Mouse (Mus musculus): ENCODE measurements around the gene Ncam1. TPM values are rescaled to one million over a fixed set of nuclear protein-coding genes. Genes with fewer than 3 reads are reported as not detected.

Ncam1 gene
- polyA plus RNA-seq, 1 experiment from 2014 or later, result 65.1 TPM

DNA sequence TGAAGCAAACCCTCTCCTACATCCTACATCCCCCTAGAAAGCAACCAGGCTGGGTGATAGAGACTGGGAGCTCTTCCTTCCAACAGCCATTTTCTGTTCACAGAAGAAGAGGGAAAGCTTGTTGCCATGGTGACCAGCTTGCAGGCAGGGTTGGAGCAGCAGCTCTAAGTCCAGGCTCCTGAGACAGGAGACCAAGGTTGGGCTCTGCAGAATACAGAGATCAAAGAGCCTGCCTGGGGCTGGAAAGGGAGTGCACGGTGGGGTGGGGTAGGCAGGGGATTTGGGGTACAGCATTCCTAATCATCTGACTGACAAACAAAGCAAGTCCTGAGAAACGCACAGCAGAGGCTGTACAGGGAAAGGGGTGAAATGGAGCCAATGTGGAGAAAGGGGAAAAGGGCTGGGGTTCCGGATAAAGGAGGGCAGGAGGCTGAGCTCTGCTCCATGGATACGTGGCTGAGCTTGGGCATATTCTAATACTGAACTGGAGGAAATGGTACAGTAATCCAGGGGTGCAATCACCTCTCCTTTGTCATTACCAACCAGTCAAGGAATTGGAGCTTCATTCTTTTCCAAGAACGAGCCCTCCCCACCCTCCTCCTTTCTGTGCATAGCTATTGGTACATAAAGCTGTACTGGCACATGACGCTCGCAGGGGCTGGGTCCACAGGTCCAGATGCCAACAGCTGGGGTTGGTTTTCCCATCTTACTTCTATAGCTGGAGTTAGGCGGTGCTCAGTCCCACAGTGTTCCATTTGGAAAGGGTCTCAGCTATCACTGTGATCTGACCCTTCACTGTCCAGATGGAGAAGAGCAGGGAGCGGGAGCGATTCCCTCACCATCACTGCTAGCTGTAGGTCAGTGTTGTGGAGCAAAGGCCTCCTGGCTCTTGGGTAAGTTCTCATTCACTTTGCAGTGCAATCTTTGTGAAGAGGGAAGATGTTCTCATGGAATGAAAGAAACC lies 227.7 kb downstream of the Ncam1 start:
- no peak overlapping the region for H3K9ac ChIP-seq (ENCODE audit: low read depth, low read length)
- H3K4me1 ChIP-seq (ENCODE audit: control insufficient read depth, insufficient read depth, low read length), result peaks cover 21% of the 10 kb centered on the region
- no peaks in the 10 kb centered on the region for H3K9me3 ChIP-seq (ENCODE audit: control insufficient read depth, low read length)
- no peaks in the 10 kb centered on the region for H3K27me3 ChIP-seq (replicated peaks; ENCODE audit: control insufficient read depth, insufficient read depth, low read length)
- no peak overlapping the region for H3K4me2 ChIP-seq (ENCODE audit: low read depth, low read length)
- no peaks in the 10 kb centered on the region for H3K36me3 ChIP-seq (ENCODE audit: control insufficient read depth, insufficient read depth, low read length)
- H3K4me3 ChIP-seq (ENCODE audit: low read length), result no peak overlapping the region
- H3K27ac ChIP-seq (ENCODE audit: low read length), result peak overlapping the region; percentile 60
- 34% methylated on average over 10 of the region's 10 CpGs for WGBS
- peak; percentile 60 for ATAC-seq

DNA sequence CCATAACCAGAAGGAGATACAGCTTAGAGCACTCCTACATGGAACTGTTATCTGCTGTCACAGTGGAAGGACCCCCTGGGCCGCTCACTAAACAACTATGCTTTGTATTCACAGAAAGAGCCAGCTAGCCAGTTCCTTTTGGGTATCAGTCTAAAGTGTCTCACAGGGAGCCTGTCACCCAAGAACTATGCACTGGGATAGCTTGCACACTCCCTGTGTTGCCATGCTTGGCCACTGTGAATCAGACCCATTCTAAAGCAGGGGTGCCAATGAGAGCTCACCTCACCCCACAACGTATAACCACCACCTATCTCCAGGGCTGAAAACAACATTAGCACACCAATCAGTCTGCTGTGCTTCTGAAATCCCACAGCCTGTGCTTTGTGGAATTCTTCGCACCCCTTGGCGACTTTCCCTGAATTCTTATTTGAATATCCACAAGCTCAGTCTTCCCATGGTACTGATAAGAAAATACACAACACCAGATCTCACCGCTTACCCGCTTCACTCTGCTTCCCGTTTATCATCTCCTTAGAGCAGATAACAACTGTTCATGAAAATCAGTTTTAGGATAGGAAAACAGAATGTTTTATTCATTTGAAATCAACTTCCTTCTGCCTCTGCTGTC lies 228.6 kb downstream of the Ncam1 start:
- Histone ChIP-seq H3K9me3 (ENCODE audit: control insufficient read depth, low read length) (no peaks in the 10 kb centered on the region), H3K9ac (ENCODE audit: low read depth, low read length) (no peak overlapping the region), H3K27ac (ENCODE audit: low read length) (peak overlapping the region; percentile 60; the same call in 1 of the 2 replicates), H3K4me1 (ENCODE audit: control insufficient read depth, insufficient read depth, low read length) (peaks cover 21% of the 10 kb centered on the region), H3K36me3 (ENCODE audit: control insufficient read depth, insufficient read depth, low read length) (no peaks in the 10 kb centered on the region), H3K4me3 (ENCODE audit: low read length) (no peak overlapping the region), H3K4me2 (ENCODE audit: low read depth, low read length) (no peak overlapping the region), H3K27me3 (replicated peaks; ENCODE audit: control insufficient read depth, insufficient read depth, low read length) (no peaks in the 10 kb centered on the region)
- no peak for ATAC-seq
- WGBS, result 43% methylated on average over 7 of the region's 7 CpGs

DNA sequence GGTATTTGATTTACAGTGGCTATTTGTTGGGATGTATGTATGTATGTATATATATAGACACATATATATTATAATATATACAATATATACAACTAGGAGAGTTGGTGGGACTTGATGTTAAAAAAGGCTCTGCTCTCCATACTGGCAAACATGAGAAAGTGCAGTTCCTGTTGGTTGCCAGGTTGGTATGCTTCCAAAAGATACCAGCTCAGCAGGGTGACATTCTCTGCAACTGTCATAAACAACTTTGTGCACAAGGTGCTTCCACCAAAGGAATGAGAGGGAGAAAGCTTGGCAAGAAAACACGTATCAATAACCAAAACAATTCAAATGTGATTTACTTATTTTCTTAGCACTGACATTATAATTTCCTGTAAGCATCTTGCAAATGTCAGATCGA lies 232.9 kb downstream of the Ncam1 start:
- H3K4me1 ChIP-seq (ENCODE audit: control insufficient read depth, insufficient read depth, low read length), result peaks cover 4% of the 10 kb centered on the region
- ATAC-seq, result no peak
- H3K4me3 ChIP-seq (ENCODE audit: low read length), result no peak overlapping the region
- H3K9me3 ChIP-seq (ENCODE audit: control insufficient read depth, low read length), result no peaks in the 10 kb centered on the region
- H3K27me3 ChIP-seq (replicated peaks; ENCODE audit: control insufficient read depth, insufficient read depth, low read length), result no peaks in the 10 kb centered on the region
- H3K36me3 ChIP-seq (ENCODE audit: control insufficient read depth, insufficient read depth, low read length), result no peaks in the 10 kb centered on the region
- H3K27ac ChIP-seq (ENCODE audit: low read length), result no peak overlapping the region
- H3K9ac ChIP-seq (ENCODE audit: low read depth, low read length), result no peak overlapping the region
- WGBS, result 81% methylated on average over 2 of the region's 2 CpGs
- H3K4me2 ChIP-seq (ENCODE audit: low read depth, low read length), result no peak overlapping the region

DNA sequence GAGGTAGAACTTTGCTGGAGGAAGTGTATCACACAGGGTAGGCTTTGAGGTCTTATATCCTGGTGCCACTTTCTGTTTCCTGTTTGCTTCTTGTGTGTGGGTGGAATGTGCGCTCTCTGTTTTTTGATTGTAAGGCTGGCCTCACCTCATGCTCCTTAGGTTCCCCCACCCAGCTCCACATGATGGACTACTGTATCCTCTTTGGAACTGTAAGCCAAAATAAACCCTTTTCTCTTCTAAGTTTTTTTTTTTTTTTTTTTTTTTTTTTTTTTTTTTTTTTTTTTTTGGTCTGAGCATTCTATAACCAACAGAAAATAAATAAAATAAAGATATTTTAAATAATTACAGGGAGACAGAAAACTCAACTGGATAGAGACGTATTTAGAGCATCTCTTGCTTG lies 239.8 kb downstream of the Ncam1 start:
- H3K27me3 ChIP-seq (replicated peaks; ENCODE audit: control insufficient read depth, insufficient read depth, low read length), result no peaks in the 10 kb centered on the region
- no peak overlapping the region for H3K9ac ChIP-seq (ENCODE audit: low read depth, low read length)
- WGBS, result 90% methylated on average over 2 of the region's 2 CpGs
- no peak overlapping the region for H3K27ac ChIP-seq (ENCODE audit: low read length)
- no peak overlapping the region for H3K4me3 ChIP-seq (ENCODE audit: low read length)
- no peaks in the 10 kb centered on the region for H3K4me1 ChIP-seq (ENCODE audit: control insufficient read depth, insufficient read depth, low read length)
- H3K36me3 ChIP-seq (ENCODE audit: control insufficient read depth, insufficient read depth, low read length), result no peaks in the 10 kb centered on the region
- no peaks in the 10 kb centered on the region for H3K9me3 ChIP-seq (ENCODE audit: control insufficient read depth, low read length)
- ATAC-seq, result no peak
- H3K4me2 ChIP-seq (ENCODE audit: low read depth, low read length), result no peak overlapping the region

DNA sequence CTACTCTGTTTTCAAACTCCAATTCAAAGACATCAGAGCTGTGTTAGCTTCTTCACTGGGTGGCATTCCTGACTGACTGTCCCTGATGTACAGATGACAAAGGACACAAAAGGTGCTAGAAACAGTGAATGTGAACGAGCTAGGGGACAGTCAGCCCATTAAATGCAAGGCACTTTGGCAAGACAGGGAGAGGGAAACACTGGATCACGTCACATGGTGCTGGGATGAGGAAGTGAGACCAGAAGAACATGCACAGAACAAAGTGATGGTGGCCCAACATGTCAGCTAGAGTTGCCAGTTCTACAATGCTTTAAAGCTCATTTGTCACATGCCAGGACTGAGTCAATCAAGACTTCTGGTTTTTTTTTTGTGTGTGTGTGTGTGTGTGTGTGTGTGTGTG lies 247.4 kb downstream of the Ncam1 start:
- WGBS, result 73% methylated on average over 2 of the region's 2 CpGs
- no peak overlapping the region for H3K4me3 ChIP-seq (ENCODE audit: low read length)
- H3K27me3 ChIP-seq (replicated peaks; ENCODE audit: control insufficient read depth, insufficient read depth, low read length), result no peaks in the 10 kb centered on the region
- no peaks in the 10 kb centered on the region for H3K36me3 ChIP-seq (ENCODE audit: control insufficient read depth, insufficient read depth, low read length)
- no peak overlapping the region for H3K9ac ChIP-seq (ENCODE audit: low read depth, low read length)
- no peaks in the 10 kb centered on the region for H3K4me1 ChIP-seq (ENCODE audit: control insufficient read depth, insufficient read depth, low read length)
- no peak overlapping the region for H3K4me2 ChIP-seq (ENCODE audit: low read depth, low read length)
- no peak overlapping the region for H3K27ac ChIP-seq (ENCODE audit: low read length)
- H3K9me3 ChIP-seq (ENCODE audit: control insufficient read depth, low read length), result no peaks in the 10 kb centered on the region
- no peak for ATAC-seq

DNA sequence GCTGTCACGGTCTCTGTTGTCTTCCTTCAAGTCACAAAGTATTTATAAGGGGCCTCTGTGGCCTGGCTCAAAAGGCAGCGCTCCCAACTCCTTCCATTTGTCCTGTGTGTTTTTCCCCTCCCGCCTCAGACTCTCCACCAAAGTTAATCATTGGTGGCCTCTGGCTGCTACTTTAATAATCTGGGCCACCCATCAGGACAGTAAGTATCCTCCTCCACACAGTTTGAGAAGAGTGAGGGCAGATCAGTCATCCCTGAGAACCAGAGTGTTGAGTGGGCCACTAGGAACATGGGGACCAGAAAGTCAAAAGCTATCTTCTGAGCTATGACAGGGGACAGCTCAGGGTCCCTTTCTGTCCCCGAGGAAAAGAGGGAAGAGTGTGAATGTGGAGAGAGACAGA lies 256.1 kb downstream of the Ncam1 start:
- no peak for ATAC-seq
- H3K27me3 ChIP-seq (replicated peaks; ENCODE audit: control insufficient read depth, insufficient read depth, low read length), result no peaks in the 10 kb centered on the region
- H3K4me1 ChIP-seq (ENCODE audit: control insufficient read depth, insufficient read depth, low read length), result no peaks in the 10 kb centered on the region
- H3K9ac ChIP-seq (ENCODE audit: low read depth, low read length), result no peak overlapping the region
- no peak overlapping the region for H3K4me3 ChIP-seq (ENCODE audit: low read length)
- H3K27ac ChIP-seq (ENCODE audit: low read length), result no peak overlapping the region
- 78% methylated on average over 4 of the region's 4 CpGs for WGBS
- H3K4me2 ChIP-seq (ENCODE audit: low read depth, low read length), result no peak overlapping the region
- no peaks in the 10 kb centered on the region for H3K9me3 ChIP-seq (ENCODE audit: control insufficient read depth, low read length)
- no peaks in the 10 kb centered on the region for H3K36me3 ChIP-seq (ENCODE audit: control insufficient read depth, insufficient read depth, low read length)

DNA sequence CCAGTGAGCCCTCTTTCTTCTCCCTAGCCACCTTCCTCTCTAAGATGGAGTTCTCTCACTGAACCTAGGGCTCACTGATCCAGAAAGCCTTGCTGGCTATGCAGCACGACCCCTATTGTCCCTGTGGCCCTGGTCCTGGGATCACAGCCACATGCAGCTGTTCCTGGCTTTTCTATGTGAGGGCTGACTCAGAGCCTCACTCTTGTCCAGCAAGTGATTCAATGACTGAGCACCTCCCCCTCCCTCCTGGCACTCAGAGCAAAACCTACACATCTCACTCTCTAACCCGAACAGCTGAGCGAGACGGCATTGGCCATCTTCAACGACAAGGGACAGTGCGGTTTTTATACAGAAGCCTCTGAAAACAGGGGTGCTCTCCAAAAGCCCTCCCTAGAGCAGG lies 260.9 kb downstream of the Ncam1 start:
- no peaks in the 10 kb centered on the region for H3K4me1 ChIP-seq (ENCODE audit: control insufficient read depth, insufficient read depth, low read length)
- no peaks in the 10 kb centered on the region for H3K36me3 ChIP-seq (ENCODE audit: control insufficient read depth, insufficient read depth, low read length)
- ATAC-seq, result no peak
- no peak overlapping the region for H3K9ac ChIP-seq (ENCODE audit: low read depth, low read length)
- no peaks in the 10 kb centered on the region for H3K27me3 ChIP-seq (replicated peaks; ENCODE audit: control insufficient read depth, insufficient read depth, low read length)
- WGBS, result 64% methylated on average over 6 of the region's 6 CpGs
- no peak overlapping the region for H3K27ac ChIP-seq (ENCODE audit: low read length)
- no peak overlapping the region for H3K4me3 ChIP-seq (ENCODE audit: low read length)
- no peaks in the 10 kb centered on the region for H3K9me3 ChIP-seq (ENCODE audit: control insufficient read depth, low read length)
- no peak overlapping the region for H3K4me2 ChIP-seq (ENCODE audit: low read depth, low read length)

DNA sequence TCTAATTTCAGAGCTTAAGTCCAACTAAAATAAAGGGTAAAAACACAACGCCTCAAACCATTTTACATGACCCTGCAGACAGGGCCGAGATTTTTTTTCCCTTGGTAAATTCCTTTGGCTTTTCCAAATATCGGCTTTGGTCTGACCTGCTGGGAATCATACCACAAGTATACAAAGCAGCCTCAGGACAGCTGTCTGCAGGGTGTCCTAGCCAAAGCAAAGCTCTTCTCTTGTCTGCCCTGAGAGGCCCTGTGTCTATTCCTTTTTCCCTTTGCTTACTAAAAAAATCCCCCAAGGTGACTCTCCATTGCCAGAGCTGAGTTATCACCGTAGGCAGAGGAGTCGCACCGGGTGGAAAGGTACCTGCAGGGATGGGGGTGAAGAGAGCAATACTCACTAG lies 262.1 kb downstream of the Ncam1 start:
- Histone ChIP-seq H3K4me2 (ENCODE audit: low read depth, low read length) (no peak overlapping the region), H3K9me3 (ENCODE audit: control insufficient read depth, low read length) (no peaks in the 10 kb centered on the region), H3K27me3 (replicated peaks; ENCODE audit: control insufficient read depth, insufficient read depth, low read length) (no peaks in the 10 kb centered on the region), H3K4me1 (ENCODE audit: control insufficient read depth, insufficient read depth, low read length) (no peaks in the 10 kb centered on the region), H3K9ac (ENCODE audit: low read depth, low read length) (no peak overlapping the region), H3K4me3 (ENCODE audit: low read length) (no peak overlapping the region), H3K36me3 (ENCODE audit: control insufficient read depth, insufficient read depth, low read length) (no peaks in the 10 kb centered on the region), H3K27ac (ENCODE audit: low read length) (no peak overlapping the region)
- 57% methylated on average over 6 of the region's 6 CpGs for WGBS
- ATAC-seq, result no peak

DNA sequence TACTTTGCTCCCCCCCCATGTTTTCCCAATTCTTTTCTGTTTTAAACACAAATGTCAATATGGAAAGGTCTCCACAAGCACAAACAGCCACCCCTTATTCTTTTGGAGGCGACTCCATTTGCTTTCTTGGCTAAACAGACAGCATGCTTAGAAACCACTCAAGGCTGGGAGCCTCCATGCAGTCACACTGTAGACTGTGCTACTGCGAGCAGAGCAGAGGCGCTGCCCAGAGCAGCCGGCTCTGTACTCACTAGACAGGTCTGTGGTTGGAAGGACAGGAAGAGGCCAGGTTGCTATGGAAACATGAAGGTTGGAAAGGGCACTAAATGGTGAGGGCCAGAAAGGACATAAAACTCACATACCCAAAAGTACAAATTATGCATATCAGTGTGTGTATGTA lies 263.8 kb downstream of the Ncam1 start:
- H3K4me2 ChIP-seq (ENCODE audit: low read depth, low read length), result no peak overlapping the region
- no peaks in the 10 kb centered on the region for H3K27me3 ChIP-seq (replicated peaks; ENCODE audit: control insufficient read depth, insufficient read depth, low read length)
- H3K4me3 ChIP-seq (ENCODE audit: low read length), result no peak overlapping the region
- WGBS, result 44% methylated on average over 4 of the region's 4 CpGs
- H3K27ac ChIP-seq (ENCODE audit: low read length), result no peak overlapping the region
- no peaks in the 10 kb centered on the region for H3K36me3 ChIP-seq (ENCODE audit: control insufficient read depth, insufficient read depth, low read length)
- no peaks in the 10 kb centered on the region for H3K9me3 ChIP-seq (ENCODE audit: control insufficient read depth, low read length)
- no peak for ATAC-seq
- H3K4me1 ChIP-seq (ENCODE audit: control insufficient read depth, insufficient read depth, low read length), result no peaks in the 10 kb centered on the region
- H3K9ac ChIP-seq (ENCODE audit: low read depth, low read length), result no peak overlapping the region

All from intestine, embryonic 16.5 days (tissue).